Mouse (Mus musculus) adrenal gland, adult 18-20 months (tissue): ENCODE data around the gene Zfp316. TPM values are rescaled to one million over a fixed set of nuclear protein-coding genes. Genes with fewer than 3 reads are reported as not detected.
A peak's percentile ranks its signal among the peaks of the same experiment; 100 is the strongest.

Experiments used
- DNase-seq, 2 experiments: peaks; one replicate each; pipeline ENCODE4 v3.0.0; 2021 to 2022; ENCODE audit warnings: low spot score in 2 of 2
- total RNA-seq, 2 experiments: library from RNA; stranded (reverse); gene quantifications; 1 replicate in 1 of 2; 2 replicates in 1 of 2; pipeline ENCODE4 v1.2.3; 2021

Gene Zfp316
- total RNA-seq, 2 experiments from 2014 or later = 6.1 to 7.7 TPM

DNA sequence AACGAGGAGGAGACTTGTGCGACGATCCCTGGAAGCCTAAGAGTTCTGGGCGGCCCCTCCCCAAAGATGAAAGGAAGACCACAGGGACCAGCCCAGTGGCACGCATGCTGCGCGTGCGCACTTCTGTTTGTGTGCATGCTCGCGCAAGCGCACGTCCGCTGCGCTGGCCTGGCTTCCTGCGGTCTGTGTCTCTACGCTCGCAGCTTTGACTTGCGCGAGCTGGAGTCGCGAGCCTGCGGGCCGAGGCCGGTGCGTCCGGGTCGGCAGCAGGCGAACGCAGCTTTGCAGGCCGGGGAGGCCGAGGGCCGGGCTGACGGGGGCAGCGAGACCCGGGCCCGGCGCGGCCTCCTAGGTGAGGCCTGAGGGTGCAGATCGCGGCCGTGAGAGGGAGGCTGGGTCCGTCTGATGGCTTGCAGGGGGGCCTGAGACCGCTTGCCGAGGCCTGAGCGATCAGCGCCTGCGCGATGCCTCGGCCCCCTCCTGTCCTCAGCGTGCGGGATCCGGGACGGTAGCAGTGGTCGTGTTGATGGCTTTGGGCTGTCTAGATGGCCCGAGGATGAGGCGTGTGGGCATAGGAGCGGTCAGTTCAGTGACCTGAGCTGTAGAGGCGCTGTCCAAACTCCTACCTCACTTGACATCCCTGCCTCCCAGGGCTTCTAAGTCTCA lies 34.7 kb downstream of the Zfp316 start, which contains the start of gene Zfp12:
Gene Zfp12, plus strand, starts transcription at position 136 of the 666 bp plus-strand sequence.
- peak; percentile 89 to 90 for DNase-seq

DNA sequence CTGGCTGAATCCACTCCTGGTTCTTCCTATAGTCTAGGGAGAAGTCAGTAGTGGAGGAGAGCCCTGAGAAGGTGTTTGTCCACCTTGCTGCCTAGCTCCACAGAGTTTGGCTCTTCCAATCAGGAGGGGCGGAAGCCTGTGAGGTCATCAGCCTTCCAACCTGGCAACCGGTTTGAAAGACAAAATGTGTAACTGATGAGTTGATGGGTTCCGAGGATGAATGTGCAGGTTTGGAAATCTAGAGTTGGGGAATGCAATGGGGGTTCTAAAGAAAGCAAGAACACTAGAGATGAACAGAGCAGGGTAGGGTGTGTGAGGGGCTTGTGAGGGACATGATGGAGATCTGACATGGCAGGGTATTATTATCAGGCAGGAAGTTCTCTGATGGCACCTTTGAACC lies 43.0 kb downstream of the Zfp316 start, which contains the start of gene Spdye4a:
Gene Spdye4a, minus strand, starts transcription at position 101 of the 400 bp plus-strand sequence.
- no peak for DNase-seq

GRCm38 (mm10) chr5:143222287-143222686 lies 47.5 kb downstream of the Zfp316 start:
- DNase-seq = no peak

DNA sequence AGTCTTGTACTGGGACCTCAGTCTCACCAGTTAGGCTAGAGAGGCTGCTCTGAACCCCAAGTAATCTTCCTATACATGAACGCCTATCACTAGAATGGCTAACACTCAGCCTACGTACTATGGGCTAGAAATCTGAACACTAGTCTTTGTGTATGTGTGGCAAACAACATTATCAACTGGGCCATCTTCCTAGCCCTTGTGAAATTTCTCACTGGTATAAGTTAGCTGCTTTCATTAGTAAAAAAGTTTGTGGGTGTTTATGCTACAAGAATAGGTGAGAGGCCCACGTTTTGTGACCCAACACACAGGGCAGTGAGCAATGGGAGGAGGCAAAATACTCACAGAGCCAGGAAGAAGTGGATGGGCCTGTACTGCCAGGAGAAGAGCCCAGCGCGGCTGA lies 48.8 kb downstream of the Zfp316 start:
- DNase-seq = no peak

DNA sequence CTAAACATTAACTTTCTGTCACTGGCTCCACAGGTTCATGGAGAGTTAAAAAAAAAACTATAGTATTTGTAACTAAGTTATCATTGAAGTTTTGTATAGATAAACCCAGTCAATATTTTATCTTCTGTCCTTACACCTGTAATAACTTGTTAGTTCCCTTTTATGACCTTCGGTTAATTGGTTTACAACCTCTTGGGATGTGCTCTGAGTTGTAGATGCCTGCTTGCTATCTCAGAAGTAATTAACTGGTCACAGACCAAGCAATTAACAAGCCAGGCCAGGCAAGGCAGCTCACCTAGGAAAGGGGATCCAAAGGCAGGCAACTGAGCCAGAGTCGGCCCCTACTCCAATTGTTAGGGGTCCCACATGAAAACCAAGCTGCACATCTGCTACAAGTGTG lies 56.0 kb downstream of the Zfp316 start:
- no peak for DNase-seq

- DNase-seq = no peak
Measured at GRCm38 (mm10) chr5:143205015-143205414, 64.8 kb downstream of the Zfp316 start.

Other genes with a start within 250 kb of the Zfp316 start
- 10 to 100 TPM; 33.6 to 44.9 TPM for gene Rnf216, start 157.0 kb downstream of the Zfp316 start, total RNA-seq
- not detected for gene Olfr718-ps1, start 122.4 kb downstream of the Zfp316 start, total RNA-seq
- gene Rbak, start 89.2 kb downstream of the Zfp316 start, total RNA-seq = 10 to 100 TPM in 1 of 2 experiments, 1 to 10 TPM in 1; 9.7 to 10.8 TPM
- gene Spdye4b, start 89.0 kb downstream of the Zfp316 start, total RNA-seq = not detected
- gene Spdye4a, start 43.1 kb downstream of the Zfp316 start, total RNA-seq = not detected
- 10 to 100 TPM; 21.2 to 22.1 TPM for gene Zfp12, start 34.9 kb downstream of the Zfp316 start, total RNA-seq
- gene Zfp853, start 23.6 kb upstream of the Zfp316 start, total RNA-seq = under 1 TPM; 0.17 to 0.38 TPM
- gene E130309D02Rik, start 45.3 kb upstream of the Zfp316 start, total RNA-seq = 10 to 100 TPM; 22.9 to 34.2 TPM
- gene Zdhhc4, start 59.2 kb upstream of the Zfp316 start, total RNA-seq = 10 to 100 TPM; 60.7 to 68.5 TPM
- under 1 TPM; 0.26 to 0.36 TPM for gene Grid2ip, start 87.3 kb upstream of the Zfp316 start, total RNA-seq
- 100 to 1,000 TPM in 1 of 2 experiments, 10 to 100 TPM in 1; 95.7 to 104 TPM for gene Kdelr2, start 133.8 kb upstream of the Zfp316 start, total RNA-seq
- gene Daglb, start 194.6 kb upstream of the Zfp316 start, total RNA-seq = 10 to 100 TPM; 14.8 to 18.6 TPM